Mouse (Mus musculus): ENCODE results near the gene Kcnq4. TPM values are rescaled to one million over a fixed set of nuclear protein-coding genes. Genes with fewer than 3 reads are reported as not detected.
A peak's percentile ranks its signal among the peaks of the same experiment; 100 is the strongest.

Gene Kcnq4
- polyA plus RNA-seq, 1 experiment from 2014 or later = 5.0 TPM

DNA sequence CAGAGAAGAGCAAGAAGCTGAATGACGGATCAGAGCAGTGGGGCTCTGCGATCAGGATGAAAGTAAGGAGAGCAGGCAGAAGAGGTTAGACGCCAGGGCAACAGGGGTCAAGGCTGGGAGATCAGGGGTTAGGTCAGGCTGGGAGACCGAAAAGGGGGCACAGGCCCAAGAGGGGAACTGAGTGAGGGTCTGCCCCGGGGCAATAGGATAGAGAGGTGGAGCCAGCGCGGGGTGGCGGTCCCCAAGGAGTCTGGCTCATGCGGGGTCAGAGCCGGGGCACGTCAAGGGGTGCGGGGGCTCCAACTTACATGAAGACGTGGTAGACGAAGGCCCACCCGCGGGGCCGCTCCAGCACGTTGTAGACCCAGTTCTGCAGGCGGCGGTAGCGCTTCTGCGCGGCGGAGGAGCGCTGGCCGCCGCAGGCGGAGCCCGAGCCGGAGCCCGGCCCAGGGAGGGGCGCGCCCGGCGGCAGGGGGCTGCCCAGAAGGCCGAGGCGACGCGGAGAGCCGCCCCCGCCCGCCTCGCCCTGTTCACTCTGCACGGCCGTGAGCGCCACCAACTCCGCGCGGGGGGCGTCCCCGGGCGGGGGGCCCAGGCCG, 1.8 kb downstream of the Kcnq4 start:
- H3K4me3 ChIP-seq (ENCODE audit: low read depth, low read length) = peak overlapping the region; percentile 62
- no peak overlapping the region for H3K27ac ChIP-seq (ENCODE audit: low read depth, low read length)
- ATAC-seq = peak; percentile 56
- peak overlapping the region; percentile 100 for H3K4me2 ChIP-seq (ENCODE audit: low read length)
- H3K27me3 ChIP-seq (replicated peaks; ENCODE audit: control insufficient read depth, insufficient read depth, low read length) = peaks cover 44% of the 10 kb centered on the region
- WGBS = 2% methylated on average over 42 of the region's 53 CpGs
- peaks cover 4% of the 10 kb centered on the region; the same call in 1 of the 2 replicates for H3K4me1 ChIP-seq (ENCODE audit: control insufficient read depth, insufficient read depth, low read length)
- no peaks in the 10 kb centered on the region for H3K36me3 ChIP-seq (ENCODE audit: control insufficient read depth, insufficient read depth, low read length)
- H3K9ac ChIP-seq (ENCODE audit: low read length) = peak overlapping the region; percentile 62
- peak; percentile 50 for DNase-seq (ENCODE audit: low spot score)
- H3K9me3 ChIP-seq (replicated peaks; ENCODE audit: control insufficient read depth, low read length) = no peaks in the 10 kb centered on the region

DNA sequence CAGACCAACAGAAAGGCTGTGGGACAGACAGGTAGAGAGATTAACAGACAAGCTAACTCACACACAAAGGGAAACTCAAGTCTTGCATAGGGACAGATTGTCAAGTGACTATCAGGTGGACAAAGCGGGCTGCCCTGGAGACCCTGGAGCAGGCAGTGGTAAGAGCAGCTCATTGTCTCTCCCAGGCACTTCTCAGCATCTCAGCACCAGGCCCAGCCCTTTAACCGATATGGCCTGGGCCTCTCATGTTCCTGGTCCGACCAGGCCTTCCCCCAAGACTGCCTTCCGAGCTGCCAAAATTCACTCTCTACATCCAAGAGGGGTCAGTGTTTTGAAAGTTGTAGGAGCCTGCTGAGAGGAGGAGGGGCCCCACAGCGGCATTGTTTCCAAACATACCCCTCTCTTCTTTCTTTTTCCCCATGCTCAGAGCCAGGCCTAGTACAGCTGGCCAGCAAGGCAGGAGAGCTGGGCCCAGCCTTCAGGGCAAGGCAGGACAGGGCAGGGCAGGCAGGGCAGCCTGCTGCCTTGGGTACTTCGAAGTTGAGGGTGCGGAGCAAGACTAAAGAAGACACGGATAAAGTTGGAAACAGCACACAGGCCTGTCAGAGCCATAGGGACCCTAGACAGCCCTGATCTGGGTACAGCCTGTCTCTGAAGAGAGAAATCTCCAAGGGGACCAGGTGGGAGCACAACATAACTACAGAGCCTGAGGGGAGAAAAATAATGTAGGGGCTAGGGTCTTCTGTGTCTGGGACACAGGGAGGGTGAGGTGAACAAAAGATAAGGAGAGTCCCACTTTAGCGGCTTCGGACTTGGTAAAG, 2.5 kb downstream of the Kcnq4 start:
- Histone ChIP-seq H3K4me3 (ENCODE audit: low read depth, low read length) (0 out of 2 replicates have a peak overlapping the region, but pooled peaks have one; percentile 62), H3K27ac (ENCODE audit: low read depth, low read length) (no peak overlapping the region), H3K36me3 (ENCODE audit: control insufficient read depth, insufficient read depth, low read length) (no peaks in the 10 kb centered on the region), H3K27me3 (replicated peaks; ENCODE audit: control insufficient read depth, insufficient read depth, low read length) (peaks cover 42% of the 10 kb centered on the region), H3K4me1 (ENCODE audit: control insufficient read depth, insufficient read depth, low read length) (peaks cover 4% of the 10 kb centered on the region; the same call in 1 of the 2 replicates), H3K9ac (ENCODE audit: low read length) (no peak overlapping the region), H3K9me3 (replicated peaks; ENCODE audit: control insufficient read depth, low read length) (no peaks in the 10 kb centered on the region), H3K4me2 (ENCODE audit: low read length) (peak overlapping the region; percentile 100; the same call in 1 of the 2 replicates)
- DNase-seq (ENCODE audit: low spot score) (no peak), ATAC-seq (no peak)
- WGBS = 12% methylated on average over 10 of the region's 10 CpGs

DNA sequence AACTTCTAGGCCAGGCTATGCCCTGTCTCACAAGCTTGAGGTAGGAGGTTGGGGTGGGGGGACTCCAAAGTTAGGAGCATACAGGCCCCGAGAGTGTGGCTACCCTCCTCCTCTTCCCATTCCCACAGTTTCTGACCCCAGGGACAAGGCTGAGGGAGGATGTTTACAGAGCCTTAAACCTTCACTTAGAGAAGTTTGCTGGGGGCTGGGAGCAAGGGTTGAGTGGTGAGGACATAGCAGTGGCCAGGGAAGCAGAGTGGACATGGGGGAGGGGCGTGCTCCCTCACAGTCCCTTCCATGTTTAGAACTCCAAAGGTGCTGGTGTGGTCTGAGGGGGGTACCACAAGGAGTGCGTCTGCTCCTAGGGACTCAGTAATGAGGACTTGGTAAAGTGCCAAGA, 4.8 kb downstream of the Kcnq4 start:
- Histone ChIP-seq H3K4me1 (ENCODE audit: control insufficient read depth, insufficient read depth, low read length) (peaks cover 4% of the 10 kb centered on the region; the same call in 1 of the 2 replicates), H3K9ac (ENCODE audit: low read length) (no peak overlapping the region), H3K27ac (ENCODE audit: low read depth, low read length) (no peak overlapping the region), H3K4me2 (ENCODE audit: low read length) (no peak overlapping the region), H3K9me3 (replicated peaks; ENCODE audit: control insufficient read depth, low read length) (no peaks in the 10 kb centered on the region), H3K27me3 (replicated peaks; ENCODE audit: control insufficient read depth, insufficient read depth, low read length) (peaks cover 27% of the 10 kb centered on the region), H3K36me3 (ENCODE audit: control insufficient read depth, insufficient read depth, low read length) (no peaks in the 10 kb centered on the region), H3K4me3 (ENCODE audit: low read depth, low read length) (no peak overlapping the region)
- no peak for ATAC-seq
- DNase-seq (ENCODE audit: low spot score) = no peak
- WGBS = 49% methylated on average over 3 of the region's 3 CpGs

DNA sequence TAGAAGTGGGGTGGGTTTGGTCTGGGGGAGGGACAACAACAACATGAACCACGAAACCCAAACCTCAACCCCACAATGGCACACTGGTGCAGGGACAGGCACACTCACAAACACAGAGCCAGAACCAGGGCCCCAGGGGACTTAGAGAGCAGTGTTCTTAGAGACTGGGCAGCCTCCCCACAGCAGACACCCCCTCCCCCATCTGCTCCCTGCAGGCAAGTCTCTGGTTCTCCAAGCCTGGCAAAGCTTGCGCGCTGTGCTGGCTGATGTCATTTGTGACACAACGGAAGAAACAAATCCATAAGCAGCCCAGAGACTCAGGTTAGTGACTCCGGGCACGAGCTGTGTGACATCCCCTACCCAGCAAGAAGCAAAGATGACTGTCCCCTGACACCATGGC, 7.1 kb downstream of the Kcnq4 start:
- Histone ChIP-seq H3K36me3 (ENCODE audit: control insufficient read depth, insufficient read depth, low read length) (no peaks in the 10 kb centered on the region), H3K9me3 (replicated peaks; ENCODE audit: control insufficient read depth, low read length) (no peaks in the 10 kb centered on the region), H3K27ac (ENCODE audit: low read depth, low read length) (no peak overlapping the region), H3K4me2 (ENCODE audit: low read length) (no peak overlapping the region), H3K4me3 (ENCODE audit: low read depth, low read length) (no peak overlapping the region), H3K27me3 (replicated peaks; ENCODE audit: control insufficient read depth, insufficient read depth, low read length) (peaks cover 7% of the 10 kb centered on the region), H3K9ac (ENCODE audit: low read length) (no peak overlapping the region), H3K4me1 (ENCODE audit: control insufficient read depth, insufficient read depth, low read length) (no peaks in the 10 kb centered on the region)
- 0 out of 2 replicates have a peak, but pooled peaks have one; percentile 16 for ATAC-seq
- no peak for DNase-seq (ENCODE audit: low spot score)
- WGBS = 70% methylated on average over 6 of the region's 6 CpGs

DNA sequence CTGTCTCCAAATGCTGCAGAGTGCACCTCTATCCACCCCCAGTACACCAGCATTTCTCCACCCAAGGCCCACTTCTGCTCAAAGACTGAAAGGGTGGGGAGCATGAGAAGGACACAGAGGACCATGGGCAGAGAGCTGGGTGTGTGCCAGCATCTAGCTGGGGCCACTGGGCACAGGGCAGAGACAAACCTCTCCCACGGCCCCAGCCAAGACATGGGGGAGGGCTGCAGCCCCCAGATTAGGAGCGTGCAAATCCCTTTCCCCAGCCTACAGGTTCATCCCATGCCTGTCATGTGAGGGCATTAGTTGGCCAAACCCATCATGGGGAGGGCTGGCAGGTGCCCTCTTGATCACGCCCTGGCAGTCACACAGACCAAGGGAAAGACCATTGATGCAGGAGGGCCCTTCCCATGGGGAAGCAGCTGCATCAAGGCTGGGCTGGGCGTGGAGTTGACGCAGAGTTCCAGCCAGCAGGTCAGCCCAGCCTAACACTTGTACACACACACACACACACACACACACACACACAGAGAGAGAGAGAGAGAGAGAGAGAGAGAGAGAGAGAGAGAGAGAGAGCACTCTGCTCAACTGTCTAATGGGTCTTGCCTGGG, 14.3 kb downstream of the Kcnq4 start:
- Histone ChIP-seq H3K27ac (ENCODE audit: low read depth, low read length) (no peak overlapping the region), H3K36me3 (ENCODE audit: control insufficient read depth, insufficient read depth, low read length) (no peaks in the 10 kb centered on the region), H3K4me3 (ENCODE audit: low read depth, low read length) (no peak overlapping the region), H3K4me1 (ENCODE audit: control insufficient read depth, insufficient read depth, low read length) (0 out of 2 replicates have a peak, but pooled peaks cover 5% of the 10 kb centered on the region), H3K9ac (ENCODE audit: low read length) (no peak overlapping the region), H3K4me2 (ENCODE audit: low read length) (no peak overlapping the region), H3K9me3 (replicated peaks; ENCODE audit: control insufficient read depth, low read length) (no peaks in the 10 kb centered on the region), H3K27me3 (replicated peaks; ENCODE audit: control insufficient read depth, insufficient read depth, low read length) (peaks cover 4% of the 10 kb centered on the region; the same call in 1 of the 2 replicates)
- no peak for DNase-seq (ENCODE audit: low spot score)
- ATAC-seq = 0 out of 2 replicates have a peak, but pooled peaks have one; percentile 8
- 67% methylated on average over 5 of the region's 5 CpGs for WGBS

DNA sequence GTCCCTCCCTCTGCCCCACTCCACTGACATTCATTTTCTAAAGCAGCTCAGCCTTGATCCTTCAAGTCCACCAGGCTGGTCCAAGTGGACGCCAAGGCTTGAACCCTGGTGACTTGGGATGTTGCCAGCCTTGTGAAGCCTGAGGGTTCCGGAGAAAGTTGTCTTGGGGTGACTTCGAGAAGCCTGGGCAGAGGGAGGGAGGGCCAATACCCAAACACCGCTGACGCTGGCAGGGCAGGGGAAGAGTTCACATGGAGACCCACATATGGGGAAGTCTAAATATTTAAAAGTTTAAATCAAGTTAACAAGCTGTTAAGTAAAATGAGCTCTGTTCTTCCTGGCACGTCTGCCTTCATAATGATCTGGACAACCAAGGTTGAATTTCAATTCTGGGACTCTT, 15.7 kb downstream of the Kcnq4 start:
- H3K27ac ChIP-seq (ENCODE audit: low read depth, low read length) = no peak overlapping the region
- no peaks in the 10 kb centered on the region for H3K36me3 ChIP-seq (ENCODE audit: control insufficient read depth, insufficient read depth, low read length)
- no peak overlapping the region for H3K4me3 ChIP-seq (ENCODE audit: low read depth, low read length)
- H3K4me2 ChIP-seq (ENCODE audit: low read length) = no peak overlapping the region
- DNase-seq (ENCODE audit: low spot score) (no peak), ATAC-seq (no peak)
- peaks cover 4% of the 10 kb centered on the region; the same call in 1 of the 2 replicates for H3K27me3 ChIP-seq (replicated peaks; ENCODE audit: control insufficient read depth, insufficient read depth, low read length)
- no peak overlapping the region for H3K9ac ChIP-seq (ENCODE audit: low read length)
- H3K4me1 ChIP-seq (ENCODE audit: control insufficient read depth, insufficient read depth, low read length) = 0 out of 2 replicates have a peak, but pooled peaks cover 5% of the 10 kb centered on the region
- H3K9me3 ChIP-seq (replicated peaks; ENCODE audit: control insufficient read depth, low read length) = no peaks in the 10 kb centered on the region
- 88% methylated on average over 6 of the region's 6 CpGs for WGBS

DNA sequence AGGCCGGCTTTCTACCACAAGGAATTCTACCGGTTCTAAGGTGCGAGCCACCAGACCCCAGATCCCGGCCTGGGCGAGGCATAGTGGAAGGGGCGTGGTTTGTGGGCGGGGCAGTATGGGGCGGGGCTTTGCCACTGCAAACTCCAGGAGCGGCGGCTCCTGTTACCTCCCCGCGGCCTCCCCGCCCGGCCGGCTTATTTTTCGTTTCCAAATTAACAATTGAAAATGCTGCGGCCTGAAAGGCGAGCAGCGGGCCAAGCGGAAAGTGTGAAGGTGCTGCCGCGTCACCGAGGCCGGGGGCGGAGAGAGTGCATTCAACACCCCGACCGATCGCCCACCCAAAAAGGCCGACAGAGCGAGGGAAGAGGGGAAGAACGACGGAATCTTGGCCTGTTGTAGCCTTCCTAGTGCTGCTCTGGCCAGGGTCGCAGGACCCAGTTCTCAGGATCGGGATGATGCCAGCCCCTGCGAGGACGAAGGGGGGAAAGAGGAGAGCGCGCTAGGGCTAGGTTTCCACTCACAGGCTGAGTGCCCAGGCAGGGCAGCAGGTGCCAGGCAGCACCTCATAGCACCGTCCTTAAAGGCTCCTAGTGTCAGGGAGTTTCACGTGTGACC, 17.3 kb downstream of the Kcnq4 start:
- ATAC-seq = peak; percentile 91

DNA sequence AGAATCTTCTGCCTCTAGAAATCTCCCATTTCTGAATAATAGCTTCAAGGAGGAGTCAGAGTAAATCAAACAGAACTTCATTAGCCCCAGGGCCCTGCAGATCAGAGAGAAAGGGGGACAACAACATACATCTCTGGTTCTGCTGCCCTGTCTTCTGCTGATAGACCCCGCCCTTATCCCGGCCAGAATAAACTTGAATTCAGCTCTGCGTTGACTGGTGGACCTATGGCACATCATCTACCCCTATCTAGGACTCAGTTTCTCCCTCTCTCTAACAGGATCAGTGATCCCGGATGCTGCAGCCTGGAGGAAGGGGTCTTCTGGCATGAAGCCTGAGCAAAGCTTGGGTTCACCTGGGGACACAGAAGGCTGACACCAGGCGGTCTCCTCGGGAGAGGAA, 17.8 kb downstream of the Kcnq4 start:
- H3K4me2 ChIP-seq (ENCODE audit: low read length) = peak overlapping the region; percentile 67
- DNase-seq (ENCODE audit: low spot score) = no peak
- H3K27me3 ChIP-seq (replicated peaks; ENCODE audit: control insufficient read depth, insufficient read depth, low read length) = peaks cover 4% of the 10 kb centered on the region; the same call in 1 of the 2 replicates
- H3K9me3 ChIP-seq (replicated peaks; ENCODE audit: control insufficient read depth, low read length) = no peaks in the 10 kb centered on the region
- H3K36me3 ChIP-seq (ENCODE audit: control insufficient read depth, insufficient read depth, low read length) = no peaks in the 10 kb centered on the region
- WGBS = 24% methylated on average over 6 of the region's 6 CpGs
- no peak overlapping the region for H3K27ac ChIP-seq (ENCODE audit: low read depth, low read length)
- ATAC-seq = peak; percentile 45
- H3K4me1 ChIP-seq (ENCODE audit: control insufficient read depth, insufficient read depth, low read length) = 0 out of 2 replicates have a peak, but pooled peaks cover 5% of the 10 kb centered on the region
- peak overlapping the region; percentile 42 for H3K4me3 ChIP-seq (ENCODE audit: low read depth, low read length)
- peak overlapping the region; percentile 64 for H3K9ac ChIP-seq (ENCODE audit: low read length)

More for the DNA sequence above, 17.3 kb downstream of the Kcnq4 start:
- Histone ChIP-seq H3K4me1 (ENCODE audit: control insufficient read depth, insufficient read depth, low read length) (0 out of 2 replicates have a peak, but pooled peaks cover 5% of the 10 kb centered on the region), H3K4me3 (ENCODE audit: low read depth, low read length) (peak overlapping the region; percentile 42), H3K27ac (ENCODE audit: low read depth, low read length) (no peak overlapping the region), H3K27me3 (replicated peaks; ENCODE audit: control insufficient read depth, insufficient read depth, low read length) (peaks cover 4% of the 10 kb centered on the region; the same call in 1 of the 2 replicates), H3K9ac (ENCODE audit: low read length) (peak overlapping the region; percentile 64), H3K4me2 (ENCODE audit: low read length) (peak overlapping the region; percentile 67), H3K9me3 (replicated peaks; ENCODE audit: control insufficient read depth, low read length) (no peaks in the 10 kb centered on the region), H3K36me3 (ENCODE audit: control insufficient read depth, insufficient read depth, low read length) (no peaks in the 10 kb centered on the region)
- under 1% methylated on average over 40 of the region's 40 CpGs for WGBS
- DNase-seq (ENCODE audit: low spot score) = peak; percentile 75
